Mouse (Mus musculus): Measurements from ENCODE around the gene Ercc8.

The Ercc8 gene

DNA sequence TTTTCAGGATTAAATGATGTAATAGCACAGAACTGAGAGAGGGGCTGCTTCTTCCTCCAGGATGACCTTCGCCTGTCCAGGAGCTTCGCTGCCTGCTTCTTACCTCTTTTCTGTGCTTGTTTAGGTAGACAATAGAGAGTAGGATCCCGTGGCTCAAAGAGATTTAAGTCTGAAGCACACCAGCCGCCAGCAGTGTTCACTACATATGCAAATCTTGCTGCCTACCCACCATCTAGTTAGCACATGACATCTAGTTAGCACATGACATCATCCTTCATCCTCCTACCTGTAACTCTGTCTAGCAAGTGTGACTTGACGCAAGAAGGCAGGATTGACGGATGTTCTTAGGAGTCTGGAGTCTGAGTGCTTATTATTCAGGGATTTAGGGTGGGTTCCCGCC is 61.2 kb downstream of the Ercc8 start:
- no peak for DNase-seq (ENCODE audit: low read depth)

DNA sequence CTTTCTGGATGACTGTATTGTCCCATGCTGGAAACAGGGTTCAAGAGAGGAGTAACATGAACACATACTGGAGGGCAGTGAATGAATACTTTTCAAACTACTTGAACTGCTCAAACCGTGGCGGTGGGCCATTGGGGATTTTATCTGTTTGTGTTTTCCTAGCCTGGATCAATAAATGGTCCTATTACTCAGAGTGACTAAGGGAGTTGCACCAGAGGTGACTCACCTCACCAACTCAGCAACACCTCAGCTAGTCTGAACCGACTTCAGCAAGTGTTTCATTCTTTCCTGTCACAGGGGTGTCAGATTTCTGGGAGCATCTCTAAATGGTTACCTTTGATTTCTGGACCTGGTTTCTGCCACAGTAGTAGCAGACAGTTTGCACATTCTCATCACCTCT is 70.7 kb downstream of the Ercc8 start:
- peak; percentile 47 for DNase-seq (ENCODE audit: low read depth)

DNA sequence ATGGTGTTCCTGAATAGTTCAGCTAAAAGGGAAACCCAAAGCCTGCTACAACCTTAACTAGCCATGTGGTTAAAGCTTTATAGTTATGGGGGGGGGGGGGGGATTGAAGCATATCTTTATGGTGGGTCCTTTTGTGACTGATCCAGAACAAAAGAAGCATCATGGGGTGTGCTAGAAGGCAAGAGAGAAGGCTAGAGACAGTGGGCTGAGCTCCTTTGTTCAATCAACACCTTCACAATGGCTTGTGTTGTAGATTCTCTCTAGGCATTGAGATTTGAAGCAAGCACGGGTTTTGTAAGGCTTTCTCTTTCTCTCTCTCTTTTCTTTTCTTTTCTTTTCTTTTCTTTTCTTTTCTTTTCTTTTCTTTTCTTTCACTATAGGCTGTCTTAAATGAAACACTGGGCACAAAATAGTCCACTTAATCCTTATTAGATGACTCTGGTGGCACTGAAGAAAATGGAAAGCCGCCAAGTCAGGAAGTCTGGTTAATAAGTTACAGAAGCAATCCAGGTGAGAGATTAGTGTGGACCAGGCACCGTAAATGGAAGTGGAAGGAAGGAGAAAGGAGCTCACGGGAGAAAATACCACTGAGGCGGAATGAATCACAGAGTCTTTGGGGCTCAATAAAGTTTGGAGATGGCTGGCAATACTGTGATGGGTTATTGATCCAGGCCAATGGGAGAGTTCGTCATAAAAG is 71.3 kb downstream of the Ercc8 start:
- DNase-seq (ENCODE audit: low read depth) = no peak

DNA sequence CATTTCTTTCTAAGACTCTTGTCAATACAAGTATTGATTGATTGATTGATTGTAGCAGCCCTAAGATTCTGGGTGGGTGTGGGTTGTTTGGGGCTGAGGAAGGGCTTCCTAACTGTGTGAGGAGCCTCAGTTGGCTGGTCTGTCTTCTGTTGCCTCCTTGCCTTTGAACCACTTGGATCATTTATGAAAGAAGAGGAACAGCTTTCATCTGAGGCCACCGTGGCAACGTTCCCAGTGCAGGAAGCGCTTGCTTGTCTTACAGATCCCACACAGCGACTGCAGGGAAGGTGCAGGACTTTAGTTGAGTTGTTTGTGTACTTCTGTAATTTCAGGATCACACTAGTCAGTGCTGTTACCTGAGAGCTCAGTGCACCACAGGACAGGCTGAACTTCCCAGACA is 81.5 kb downstream of the Ercc8 start:
- no peak for DNase-seq (ENCODE audit: low read depth)

DNA sequence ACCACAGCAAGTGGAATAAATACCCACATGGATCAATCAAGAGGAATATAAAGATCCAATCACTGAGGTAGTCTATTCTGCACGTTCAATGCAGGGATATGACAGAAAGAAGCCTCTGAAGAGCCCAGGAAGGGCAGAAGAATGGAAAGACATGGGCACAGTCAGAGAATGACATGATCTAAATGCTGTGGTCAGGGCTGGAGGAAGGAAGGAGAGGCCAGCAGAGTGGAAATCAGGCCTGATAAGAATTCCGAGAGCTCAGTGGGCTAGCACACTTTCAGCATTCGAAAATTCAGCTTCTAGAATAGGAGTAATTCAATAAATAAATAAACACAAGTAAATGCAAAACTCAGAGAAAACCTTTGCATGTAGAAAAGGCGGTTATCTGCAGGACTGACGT is 83.2 kb downstream of the Ercc8 start:
- DNase-seq (ENCODE audit: low read depth) = peak; percentile 63

All from 416B (cell line).